Mouse (Mus musculus): ENCODE measurements around the gene Tspan4.

- TF ChIP-seq GATA1 (IDR thresholded peaks at IDR 0.05; ENCODE audit: low read length) = no peak
- TF ChIP-seq TAL1 (IDR thresholded peaks at IDR 0.05; ENCODE audit: low read length) = no peak
Measured at GRCm38 (mm10) chr7:141472226-141472625, 2.8 kb upstream of the Tspan4 start.
